Mouse (Mus musculus) right cerebral cortex, adult 18-20 months (tissue): Measurements from ENCODE around the gene Ilkap.

ENCODE experiments used
- DNase-seq: peaks from one replicate; pipeline ENCODE4 v3.0.0; 2022; ENCODE audit warnings: mixed read lengths

The Ilkap gene

GRCm38 (mm10) chr1:91398260-91399062 is at the start of gene Ilkap:
Gene Ilkap, minus strand, starts transcription at chr1:91398815.
- peak; percentile 80 for DNase-seq

DNA sequence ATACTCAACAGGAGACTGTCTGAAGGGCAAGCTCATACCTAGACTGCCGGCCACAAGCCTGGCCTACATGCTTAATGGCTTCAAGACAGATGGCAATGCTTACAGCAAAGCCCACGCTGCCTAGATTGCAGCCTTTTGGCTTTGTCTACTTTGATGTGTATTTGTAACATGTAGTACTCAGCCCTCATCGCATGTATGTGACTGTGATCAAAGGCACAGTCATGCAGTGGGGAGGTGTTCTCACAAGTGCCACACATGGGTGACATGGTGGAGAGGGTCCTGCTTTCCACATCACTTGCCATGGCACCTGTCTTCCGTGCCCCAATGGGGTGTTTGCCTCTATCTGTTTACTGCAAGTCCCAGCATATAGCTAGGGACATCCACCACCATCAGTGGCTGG is 47.9 kb upstream of the Ilkap start:
- DNase-seq: no peak

- DNase-seq: no peak
These were observed 47.4 kb upstream of the Ilkap start for GRCm38 (mm10) chr1:91446060-91446459.

GRCm38 (mm10) chr1:91444841-91445830 is 46.5 kb upstream of the Ilkap start:
- peak; percentile 68 for DNase-seq

DNA sequence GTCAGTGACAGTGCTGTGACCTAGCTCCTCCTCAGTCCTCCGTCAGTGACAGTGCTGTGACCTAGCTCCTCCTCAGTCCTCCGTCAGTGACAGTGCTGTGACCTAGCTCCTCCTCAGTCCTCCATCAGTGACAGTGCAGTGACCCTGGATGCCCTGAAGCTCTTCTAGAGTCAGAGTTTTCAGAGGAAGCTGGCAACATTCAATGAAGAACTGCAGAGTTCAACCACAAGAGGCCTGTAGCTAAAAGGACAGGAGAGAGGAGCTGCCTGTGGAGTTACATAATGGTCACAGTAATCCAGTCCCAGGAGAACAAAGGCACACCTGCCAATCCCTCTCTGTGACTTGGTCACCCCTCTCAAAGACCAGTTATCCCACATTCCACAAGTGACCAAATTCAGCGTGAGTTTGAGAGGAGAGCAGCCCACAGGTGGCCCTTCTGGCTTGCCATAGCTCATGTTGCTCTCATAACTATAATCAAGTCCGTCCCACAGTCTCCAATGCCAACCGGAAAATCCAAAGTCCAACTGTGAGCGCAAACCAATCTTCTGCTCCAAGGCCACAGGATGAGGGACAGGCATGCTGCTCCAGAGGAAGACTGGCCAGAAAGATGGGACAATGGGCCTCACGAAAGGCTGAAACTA is 43.9 kb upstream of the Ilkap start:
- DNase-seq: no peak

GRCm38 (mm10) chr1:91441855-91442254 is 43.2 kb upstream of the Ilkap start:
- DNase-seq: no peak

- no peak for DNase-seq
These were observed 41.2 kb upstream of the Ilkap start for GRCm38 (mm10) chr1:91439776-91440175.

- no peak for DNase-seq
These were observed 39.0 kb upstream of the Ilkap start for GRCm38 (mm10) chr1:91437573-91437972.

DNA sequence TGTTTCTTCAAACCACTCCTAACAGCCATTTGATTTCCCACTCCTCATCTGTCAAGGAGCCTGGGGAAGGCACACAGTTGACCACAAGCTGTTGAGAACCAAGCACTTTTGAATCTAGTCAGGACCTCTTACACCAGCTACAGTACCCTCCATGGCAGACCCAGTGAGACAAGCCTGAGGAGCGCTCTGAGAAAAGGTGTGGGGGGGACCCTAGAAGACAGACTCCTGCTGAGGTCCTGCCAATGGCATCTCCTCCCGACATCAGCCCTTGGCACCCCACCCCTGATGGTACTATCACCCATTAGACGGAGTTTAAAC is 38.4 kb upstream of the Ilkap start:
- DNase-seq: no peak

GRCm38 (mm10) chr1:91436380-91437082 is 37.9 kb upstream of the Ilkap start:
- DNase-seq: peak; percentile 36

DNA sequence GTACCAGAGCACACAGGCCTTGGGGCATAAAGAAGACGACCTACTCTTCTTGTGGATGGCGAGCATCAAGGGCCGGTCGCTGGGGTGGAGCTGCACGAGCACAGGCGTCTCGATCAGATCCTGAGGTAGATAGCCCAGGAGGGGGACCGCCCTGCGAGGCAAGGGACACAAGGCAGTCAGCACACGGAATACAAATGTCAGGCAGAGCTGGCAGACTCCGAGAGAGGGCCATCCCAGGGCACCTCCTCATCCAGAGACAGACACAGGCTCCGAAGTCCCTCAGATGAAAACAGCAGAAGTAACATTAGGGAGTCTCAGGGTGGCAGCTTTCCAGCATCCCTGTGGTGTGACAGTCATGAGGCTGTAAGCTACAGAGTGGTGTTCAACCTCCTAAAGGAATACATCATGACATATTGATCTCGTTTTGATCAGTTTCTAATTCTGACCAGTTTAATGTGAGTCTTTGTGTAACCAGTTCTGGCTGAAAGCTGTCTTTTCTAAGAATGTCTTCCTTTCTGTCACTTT is 37.1 kb upstream of the Ilkap start:
- DNase-seq: no peak

DNA sequence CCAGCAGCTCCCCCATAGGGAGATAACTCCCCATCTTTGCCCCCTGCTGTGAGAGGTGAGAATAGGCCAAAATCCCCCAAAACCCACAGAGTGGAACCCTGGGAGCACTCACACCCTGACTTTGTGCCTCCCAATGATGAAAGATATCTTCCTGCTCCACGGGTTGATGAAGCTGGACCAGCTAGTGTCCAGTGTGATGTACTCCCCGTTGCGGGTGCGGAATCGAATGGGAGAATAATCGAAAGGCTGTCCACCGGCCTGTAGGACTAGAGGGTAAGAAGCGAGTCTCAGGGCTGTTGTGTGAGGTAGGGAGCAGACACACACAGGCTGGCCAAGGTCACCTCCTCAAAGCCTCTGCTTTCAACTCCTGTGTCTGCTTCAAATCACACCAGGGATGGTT is 36.3 kb upstream of the Ilkap start:
- DNase-seq: no peak

DNA sequence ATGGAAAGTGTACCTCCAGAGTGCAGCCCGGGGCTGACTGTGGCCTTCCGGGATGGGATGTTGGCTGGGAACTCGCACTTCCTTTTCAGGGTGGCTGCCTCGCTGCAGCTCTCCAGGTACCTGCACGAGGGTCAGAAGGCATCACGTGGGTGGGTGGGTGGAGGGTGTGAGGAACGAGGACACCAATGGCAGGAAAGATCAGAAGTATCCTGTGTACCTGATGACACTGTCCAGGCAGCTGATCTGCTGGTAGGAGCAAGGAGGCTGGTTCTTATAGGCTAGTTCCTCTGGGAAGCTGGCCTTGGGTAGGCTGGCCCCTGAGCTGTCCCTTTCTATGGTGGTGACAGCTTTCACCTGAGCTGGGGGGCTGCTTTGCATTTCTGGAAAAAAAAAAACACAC is 32.1 kb upstream of the Ilkap start:
- no peak for DNase-seq

DNA sequence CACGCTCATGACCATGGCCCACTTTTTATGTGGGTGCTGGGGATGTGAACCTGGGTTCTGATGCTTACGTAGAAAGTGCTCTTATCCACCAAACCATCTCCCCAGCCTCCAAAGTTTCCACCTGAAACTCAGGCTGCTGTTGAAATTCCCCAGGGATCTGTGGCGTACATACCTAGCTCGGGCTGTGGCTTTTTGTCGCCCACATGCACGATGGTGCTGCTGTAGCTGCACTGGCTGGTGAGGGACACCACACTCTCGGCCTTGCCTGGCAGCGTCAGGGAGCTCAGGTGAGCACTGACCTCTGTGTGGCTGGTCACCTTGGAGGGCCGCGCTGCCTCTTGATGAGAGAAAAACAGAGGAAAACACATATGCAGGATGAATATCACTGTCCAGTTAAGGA is 30.6 kb upstream of the Ilkap start:
- no peak for DNase-seq

DNA sequence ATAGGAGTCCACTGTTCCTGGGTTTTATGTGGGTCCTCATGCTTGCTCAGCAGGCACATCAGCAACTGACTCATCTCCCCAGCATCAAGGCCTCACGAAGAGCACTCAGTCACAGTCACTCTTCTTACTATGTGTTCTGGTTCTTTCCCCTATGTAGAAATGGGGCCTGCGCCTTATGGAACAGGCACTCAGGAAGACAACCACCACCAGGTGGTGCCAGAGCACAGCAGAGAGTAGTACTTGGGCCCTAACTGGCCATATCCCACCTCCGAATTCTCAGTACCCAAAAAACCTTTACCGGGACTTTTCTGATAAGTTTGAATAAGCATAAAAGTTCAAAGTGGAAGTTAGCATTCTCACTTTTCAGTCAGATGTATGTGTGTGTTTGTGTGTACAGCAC is 30.0 kb upstream of the Ilkap start:
- DNase-seq: peak; percentile 76

DNA sequence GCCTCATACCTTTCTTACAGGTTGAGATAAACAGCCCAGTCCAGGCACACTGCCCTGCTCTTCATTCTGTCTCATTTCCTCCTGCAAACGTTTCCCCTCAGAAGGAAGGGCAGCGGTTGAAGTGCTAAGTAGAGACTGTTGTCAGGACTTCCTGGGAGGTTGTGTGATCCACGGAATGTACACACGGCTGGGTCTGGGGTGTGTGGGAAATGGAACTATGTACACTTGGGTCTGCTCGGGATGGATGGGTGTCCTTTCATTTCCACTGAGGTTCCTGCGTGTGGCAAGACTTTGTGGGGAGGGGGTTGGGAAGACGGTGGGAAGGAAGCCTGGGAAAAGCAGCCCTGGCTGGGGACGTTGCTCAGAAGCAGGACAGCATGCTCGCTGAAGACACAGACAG is 27.8 kb upstream of the Ilkap start:
- no peak for DNase-seq

GRCm38 (mm10) chr1:91420601-91421065 is 22.0 kb upstream of the Ilkap start:
- no peak for DNase-seq

GRCm38 (mm10) chr1:91419862-91420600 is 21.4 kb upstream of the Ilkap start:
- DNase-seq: no peak

GRCm38 (mm10) chr1:91417991-91418390 is 19.4 kb upstream of the Ilkap start:
- DNase-seq: no peak

- DNase-seq: no peak
These were observed 16.7 kb upstream of the Ilkap start for GRCm38 (mm10) chr1:91415311-91415710.

DNA sequence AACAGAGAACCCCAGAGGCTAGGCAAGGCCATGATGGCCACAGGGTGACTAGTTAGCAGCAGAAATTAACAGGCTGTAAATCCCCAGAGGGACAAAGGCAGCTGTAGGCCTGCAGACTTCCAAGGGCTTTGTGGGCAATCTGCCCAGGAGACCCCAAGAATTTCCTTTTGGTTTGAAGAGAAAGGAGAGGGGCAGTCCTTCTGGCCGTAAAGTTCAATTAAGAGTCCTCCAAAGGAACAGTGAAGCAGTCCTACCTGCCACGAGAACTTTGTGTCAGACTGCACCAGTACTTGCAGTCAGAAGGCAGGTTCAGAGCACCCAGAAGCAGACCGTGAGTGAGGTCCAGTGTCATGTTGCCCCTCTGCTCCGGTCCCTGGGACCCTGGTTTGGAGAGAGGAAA is 16.3 kb upstream of the Ilkap start:
- no peak for DNase-seq
